Mouse (Mus musculus) cerebellum, adult 2 months (tissue): Measurements from ENCODE around the gene Igsf8.

Experiments used
- CTCF ChIP-seq: fragments of 200-500 bp; IDR thresholded peaks from 2 replicates; pipeline ENCODE4 v1.5.1; 2011; ENCODE audit warnings: low read depth, mild to moderate bottlenecking, control low read depth, low read length, moderate library complexity, borderline replicate concordance; ENCODE audit not compliant: insufficient read depth
- POLR2A ChIP-seq: fragments of 200-500 bp; IDR thresholded peaks from 2 replicates; pipeline ENCODE4 v1.6.1; 2011; ENCODE audit warnings: low read length, control low read depth, borderline replicate concordance; ENCODE audit not compliant: insufficient read depth

DNA sequence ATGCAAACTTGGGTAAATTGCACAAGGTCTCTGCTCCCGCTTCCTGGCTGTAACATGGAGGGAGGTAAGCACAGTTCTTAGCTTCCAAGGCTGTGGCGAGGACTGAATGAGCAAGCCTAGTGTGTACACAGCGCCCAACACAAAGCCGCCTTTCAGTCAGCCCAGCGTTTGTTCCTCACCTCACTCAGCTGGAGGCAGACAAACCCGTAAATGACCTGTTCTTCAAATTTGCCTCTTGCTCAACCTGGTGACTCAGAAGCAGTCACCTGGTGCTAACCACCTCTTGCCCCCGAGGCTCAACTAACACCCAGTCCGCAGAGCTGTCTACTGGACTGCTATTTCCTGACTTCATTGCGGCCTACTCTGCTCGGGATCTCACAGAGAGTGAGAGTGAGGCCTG lies 46.5 kb downstream of the Igsf8 start:
- TF ChIP-seq CTCF (no peak), POLR2A (no peak)
